Mouse (Mus musculus): Measurements from ENCODE around the gene Fgf2. TPM values are rescaled to one million over a fixed set of nuclear protein-coding genes. Genes with fewer than 3 reads are reported as not detected.

The Fgf2 gene
- polyA plus RNA-seq, 1 experiment from 2014 or later: 1.1 TPM

GRCm38 (mm10) chr3:37370407-37370806 lies 22.3 kb downstream of the Fgf2 start:
- DNase-seq (ENCODE audit: low spot score): no peak
- Histone ChIP-seq H3K4me2 (replicated peaks; ENCODE audit: low read depth, low read length) (no peak overlapping the region), H3K4me1 (replicated peaks; ENCODE audit: control insufficient read depth, insufficient read depth, low read length) (no peaks in the 10 kb centered on the region), H3K36me3 (ENCODE audit: control insufficient read depth, insufficient read depth, low read length) (no peaks in the 10 kb centered on the region), H3K27ac (ENCODE audit: low read depth, low read length) (no peak overlapping the region), H3K9me3 (ENCODE audit: control insufficient read depth, low read length) (no peaks in the 10 kb centered on the region), H3K4me3 (ENCODE audit: low read depth, low read length) (no peak overlapping the region), H3K9ac (ENCODE audit: low read depth, low read length) (no peak overlapping the region), H3K27me3 (ENCODE audit: control insufficient read depth, insufficient read depth, low read length) (no peaks in the 10 kb centered on the region)
- 77% methylated on average over 4 of the region's 4 CpGs for WGBS
- no peak for ATAC-seq (ENCODE audit: low FRiP score)

- Histone ChIP-seq H3K4me1 (replicated peaks; ENCODE audit: control insufficient read depth, insufficient read depth, low read length) (no peaks in the 10 kb centered on the region), H3K9me3 (ENCODE audit: control insufficient read depth, low read length) (no peaks in the 10 kb centered on the region), H3K36me3 (ENCODE audit: control insufficient read depth, insufficient read depth, low read length) (no peaks in the 10 kb centered on the region), H3K4me2 (replicated peaks; ENCODE audit: low read depth, low read length) (no peak overlapping the region), H3K4me3 (ENCODE audit: low read depth, low read length) (no peak overlapping the region), H3K9ac (ENCODE audit: low read depth, low read length) (no peak overlapping the region), H3K27me3 (ENCODE audit: control insufficient read depth, insufficient read depth, low read length) (no peaks in the 10 kb centered on the region), H3K27ac (ENCODE audit: low read depth, low read length) (no peak overlapping the region)
- no peak for DNase-seq (ENCODE audit: low spot score)
- WGBS: 91% methylated on average over 11 of the region's 11 CpGs
- ATAC-seq (ENCODE audit: low FRiP score): no peak
Observed at GRCm38 (mm10) chr3:37373712-37374111, 25.6 kb downstream of the Fgf2 start.

GRCm38 (mm10) chr3:37377926-37378325 lies 29.8 kb downstream of the Fgf2 start:
- Histone ChIP-seq H3K4me1 (replicated peaks; ENCODE audit: control insufficient read depth, insufficient read depth, low read length) (no peaks in the 10 kb centered on the region), H3K4me3 (ENCODE audit: low read depth, low read length) (no peak overlapping the region), H3K9ac (ENCODE audit: low read depth, low read length) (no peak overlapping the region), H3K36me3 (ENCODE audit: control insufficient read depth, insufficient read depth, low read length) (no peaks in the 10 kb centered on the region), H3K27me3 (ENCODE audit: control insufficient read depth, insufficient read depth, low read length) (no peaks in the 10 kb centered on the region), H3K4me2 (replicated peaks; ENCODE audit: low read depth, low read length) (no peak overlapping the region), H3K27ac (ENCODE audit: low read depth, low read length) (no peak overlapping the region), H3K9me3 (ENCODE audit: control insufficient read depth, low read length) (no peaks in the 10 kb centered on the region)
- DNase-seq (ENCODE audit: low spot score): no peak
- ATAC-seq (ENCODE audit: low FRiP score): no peak
- 74% methylated on average over 6 of the region's 6 CpGs for WGBS

GRCm38 (mm10) chr3:37378412-37378811 lies 30.3 kb downstream of the Fgf2 start:
- WGBS: 83% methylated on average over 6 of the region's 6 CpGs

GRCm38 (mm10) chr3:37379201-37379600 lies 31.1 kb downstream of the Fgf2 start:
- Histone ChIP-seq H3K27me3 (ENCODE audit: control insufficient read depth, insufficient read depth, low read length) (no peaks in the 10 kb centered on the region), H3K4me1 (replicated peaks; ENCODE audit: control insufficient read depth, insufficient read depth, low read length) (no peaks in the 10 kb centered on the region), H3K9ac (ENCODE audit: low read depth, low read length) (no peak overlapping the region), H3K9me3 (ENCODE audit: control insufficient read depth, low read length) (no peaks in the 10 kb centered on the region), H3K36me3 (ENCODE audit: control insufficient read depth, insufficient read depth, low read length) (no peaks in the 10 kb centered on the region), H3K27ac (ENCODE audit: low read depth, low read length) (no peak overlapping the region), H3K4me3 (ENCODE audit: low read depth, low read length) (no peak overlapping the region), H3K4me2 (replicated peaks; ENCODE audit: low read depth, low read length) (no peak overlapping the region)
- ATAC-seq (ENCODE audit: low FRiP score): no peak
- no peak for DNase-seq (ENCODE audit: low spot score)
- WGBS: 81% methylated on average over 14 of the region's 14 CpGs

More at GRCm38 (mm10) chr3:37378412-37378811, 30.3 kb downstream of the Fgf2 start:
- Histone ChIP-seq H3K27ac (ENCODE audit: low read depth, low read length) (no peak overlapping the region), H3K4me2 (replicated peaks; ENCODE audit: low read depth, low read length) (no peak overlapping the region), H3K9me3 (ENCODE audit: control insufficient read depth, low read length) (no peaks in the 10 kb centered on the region), H3K27me3 (ENCODE audit: control insufficient read depth, insufficient read depth, low read length) (no peaks in the 10 kb centered on the region), H3K9ac (ENCODE audit: low read depth, low read length) (no peak overlapping the region), H3K36me3 (ENCODE audit: control insufficient read depth, insufficient read depth, low read length) (no peaks in the 10 kb centered on the region), H3K4me1 (replicated peaks; ENCODE audit: control insufficient read depth, insufficient read depth, low read length) (no peaks in the 10 kb centered on the region), H3K4me3 (ENCODE audit: low read depth, low read length) (no peak overlapping the region)
- ATAC-seq (ENCODE audit: low FRiP score) (no peak), DNase-seq (ENCODE audit: low spot score) (no peak)

- no peak overlapping the region for H3K27ac ChIP-seq (ENCODE audit: low read depth, low read length)
- no peaks in the 10 kb centered on the region for H3K36me3 ChIP-seq (ENCODE audit: control insufficient read depth, insufficient read depth, low read length)
- H3K4me2 ChIP-seq (replicated peaks; ENCODE audit: low read depth, low read length): no peak overlapping the region
- no peaks in the 10 kb centered on the region for H3K4me1 ChIP-seq (replicated peaks; ENCODE audit: control insufficient read depth, insufficient read depth, low read length)
- H3K9me3 ChIP-seq (ENCODE audit: control insufficient read depth, low read length): no peaks in the 10 kb centered on the region
- H3K9ac ChIP-seq (ENCODE audit: low read depth, low read length): no peak overlapping the region
- H3K4me3 ChIP-seq (ENCODE audit: low read depth, low read length): no peak overlapping the region
- 78% methylated on average over 18 of the region's 18 CpGs for whole genome bisulfite sequencing
- H3K27me3 ChIP-seq (ENCODE audit: control insufficient read depth, insufficient read depth, low read length): no peaks in the 10 kb centered on the region
- no peak for ATAC-seq (ENCODE audit: low FRiP score)
- DNase-seq (ENCODE audit: low spot score): no peak
Observed at GRCm38 (mm10) chr3:37379930-37380881, 32.1 kb downstream of the Fgf2 start.

GRCm38 (mm10) chr3:37381457-37381856 lies 33.3 kb downstream of the Fgf2 start:
- H3K9me3 ChIP-seq (ENCODE audit: control insufficient read depth, low read length): no peaks in the 10 kb centered on the region
- no peak overlapping the region for H3K4me2 ChIP-seq (replicated peaks; ENCODE audit: low read depth, low read length)
- no peak overlapping the region for H3K27ac ChIP-seq (ENCODE audit: low read depth, low read length)
- no peak overlapping the region for H3K4me3 ChIP-seq (ENCODE audit: low read depth, low read length)
- no peaks in the 10 kb centered on the region for H3K36me3 ChIP-seq (ENCODE audit: control insufficient read depth, insufficient read depth, low read length)
- H3K27me3 ChIP-seq (ENCODE audit: control insufficient read depth, insufficient read depth, low read length): no peaks in the 10 kb centered on the region
- 70% methylated on average over 6 of the region's 6 CpGs for WGBS
- no peak overlapping the region for H3K9ac ChIP-seq (ENCODE audit: low read depth, low read length)
- ATAC-seq (ENCODE audit: low FRiP score): no peak
- no peak for DNase-seq (ENCODE audit: low spot score)
- no peaks in the 10 kb centered on the region for H3K4me1 ChIP-seq (replicated peaks; ENCODE audit: control insufficient read depth, insufficient read depth, low read length)

GRCm38 (mm10) chr3:37383096-37383765 lies 35.1 kb downstream of the Fgf2 start:
- Histone ChIP-seq H3K4me2 (replicated peaks; ENCODE audit: low read depth, low read length) (no peak overlapping the region), H3K27ac (ENCODE audit: low read depth, low read length) (no peak overlapping the region), H3K9ac (ENCODE audit: low read depth, low read length) (no peak overlapping the region), H3K4me1 (replicated peaks; ENCODE audit: control insufficient read depth, insufficient read depth, low read length) (no peaks in the 10 kb centered on the region), H3K9me3 (ENCODE audit: control insufficient read depth, low read length) (no peaks in the 10 kb centered on the region), H3K36me3 (ENCODE audit: control insufficient read depth, insufficient read depth, low read length) (no peaks in the 10 kb centered on the region), H3K4me3 (ENCODE audit: low read depth, low read length) (no peak overlapping the region), H3K27me3 (ENCODE audit: control insufficient read depth, insufficient read depth, low read length) (no peaks in the 10 kb centered on the region)
- WGBS: 84% methylated on average over 6 of the region's 6 CpGs
- ATAC-seq (ENCODE audit: low FRiP score) (no peak), DNase-seq (ENCODE audit: low spot score) (no peak)

Data from hindbrain, embryonic 11.5 days (tissue).